Mouse (Mus musculus): ENCODE data around the gene Fbxw7.
A peak's percentile ranks its signal among the peaks of the same experiment; 100 is the strongest.

GRCm38 (mm10) chr3:84978676-84979075 lies 163.6 kb downstream of the Fbxw7 start:
- TF ChIP-seq CTCF (IDR thresholded peaks at IDR 0.05; ENCODE audit: extremely low read depth, insufficient read depth, low read length) = no peak
- TF ChIP-seq POLR2A (IDR thresholded peaks at IDR 0.05; ENCODE audit: extremely low read depth, insufficient read depth, low read length) = peak; percentile 21; the same call in 1 of the 2 replicates
